In the genomic region with DNA sequence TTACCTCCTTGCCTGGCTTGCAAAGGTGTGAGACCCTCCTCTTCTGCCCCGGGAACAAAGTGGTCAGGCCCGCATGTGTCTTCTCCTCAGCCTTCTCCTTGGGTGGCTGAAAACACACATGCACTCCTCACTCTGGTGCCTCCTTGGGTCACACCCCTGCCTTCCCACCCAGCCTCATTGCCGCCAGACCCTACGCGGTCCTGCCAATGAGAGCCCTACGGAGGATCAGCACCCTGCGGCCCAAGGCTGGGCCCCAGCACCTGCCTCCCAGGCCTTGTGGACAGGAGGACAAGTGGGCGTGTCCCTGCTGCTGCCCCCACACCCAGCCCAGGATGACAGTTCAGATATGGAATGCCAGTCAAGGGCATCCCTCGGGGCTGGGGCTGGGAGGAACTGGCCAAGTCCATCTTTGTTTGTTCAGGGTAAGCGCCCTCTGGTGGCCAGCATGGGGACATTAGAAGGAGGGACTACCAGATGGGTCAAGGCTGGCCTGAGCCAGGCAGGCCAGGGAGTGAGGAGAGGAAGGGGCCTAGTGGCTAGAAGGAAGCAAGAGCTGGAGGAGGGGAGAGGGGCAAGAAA, we compare ENCODE assay signal across 9 mouse cellular contexts. TPM values are rescaled to one million over a fixed set of nuclear protein-coding genes. Genes with fewer than 3 reads are reported as not detected.
DNase-seq lines count a peak whose midpoint lies in the region; ATAC-seq lines count a peak whose summit lies in the region.
"Had no signal": no experiment of that assay in that cellular context is flagged by ENCODE, and none has a peak within 500 bp of the region (broad histone marks: within the 10 kb centered on the region; RNA-seq: fewer than 3 reads in every experiment).

No protein-coding gene starts in this region.

- H3K9me3 ChIP-seq in embryonic facial prominence, embryonic 10.5 days: no peaks in the 10 kb centered on the region
- H3K9me3 ChIP-seq in heart, embryonic 16.5 days (replicated peaks; ENCODE audit: control insufficient read depth, low read length): no peaks in the 10 kb centered on the region
- H3K9me3 ChIP-seq in midbrain, embryonic 13.5 days: no peaks in the 10 kb centered on the region
- H3K9me3 ChIP-seq: lung, embryonic 15.5 days had no signal

- WGBS in embryonic facial prominence, embryonic 10.5 days: 76% methylated on average over 10 of the region's 10 CpGs
- WGBS in heart, embryonic 16.5 days: 65% methylated on average over 10 of the region's 10 CpGs
- 76% methylated on average over 10 of the region's 10 CpGs for WGBS in midbrain, embryonic 13.5 days

- no peak overlapping the region for H3K4me2 ChIP-seq in heart, embryonic 16.5 days (ENCODE audit: low read depth, low read length)
- H3K4me2 ChIP-seq in midbrain, embryonic 13.5 days (replicated peaks): no peak overlapping the region
- H3K4me2 ChIP-seq: lung, embryonic 15.5 days had no signal

- H3K27ac ChIP-seq in embryonic facial prominence, embryonic 10.5 days (replicated peaks): no peak overlapping the region
- H3K27ac ChIP-seq in heart, embryonic 16.5 days (ENCODE audit: low read length): no peak overlapping the region
- no peak overlapping the region for H3K27ac ChIP-seq in midbrain, embryonic 13.5 days
- H3K27ac ChIP-seq: lung, embryonic 15.5 days had no signal

- peaks cover 16% of the 10 kb centered on the region; the same call in 1 of the 2 replicates for H3K4me1 ChIP-seq in embryonic facial prominence, embryonic 10.5 days
- peaks cover 6% of the 10 kb centered on the region for H3K4me1 ChIP-seq in heart, embryonic 16.5 days (ENCODE audit: control insufficient read depth, insufficient read depth, low read length)
- peaks cover 5% of the 10 kb centered on the region; the same call in 1 of the 2 replicates for H3K4me1 ChIP-seq in midbrain, embryonic 13.5 days (replicated peaks)
- H3K4me1 ChIP-seq: lung, embryonic 15.5 days had no signal

- DNase-seq in gastrocnemius, adult 18-20 months (ENCODE audit: low spot score): peak; percentile 53
- DNase-seq in gastrocnemius, postnatal 25 days: no peak
- peak; percentile 81 to 82 for DNase-seq in adrenal gland, adult 18-20 months (ENCODE audit: low spot score in 2 of 2)
- DNase-seq in embryonic facial prominence, embryonic 10.5 days (ENCODE audit: low spot score): peak; percentile 78
- DNase-seq in kidney, postnatal 4 days: peak; percentile 82 to 86
- peak; percentile 46 to 60 for DNase-seq in spleen, postnatal 14 days (ENCODE audit: low spot score in 2 of 2)

- H3K27me3 ChIP-seq in embryonic facial prominence, embryonic 10.5 days (replicated peaks; ENCODE audit: low read depth, poor library complexity, severe bottlenecking): no peaks in the 10 kb centered on the region
- H3K27me3 ChIP-seq in heart, embryonic 16.5 days (ENCODE audit: control insufficient read depth, insufficient read depth, low read length): no peaks in the 10 kb centered on the region
- no peaks in the 10 kb centered on the region for H3K27me3 ChIP-seq in midbrain, embryonic 13.5 days
- H3K27me3 ChIP-seq: lung, embryonic 15.5 days had no signal

- peak; percentile 39; the same call in 1 of the 2 replicates for ATAC-seq in heart, embryonic 16.5 days (replicated peaks; ENCODE audit: extremely low read depth, insufficient read depth, low FRiP score)
- ATAC-seq in midbrain, embryonic 13.5 days: peak; percentile 75

- H3K4me3 ChIP-seq in embryonic facial prominence, embryonic 10.5 days: peak overlapping the region; percentile 9; the same call in 1 of the 2 replicates
- H3K4me3 ChIP-seq in heart, embryonic 16.5 days (ENCODE audit: low read length): no peak overlapping the region
- no peak overlapping the region for H3K4me3 ChIP-seq in midbrain, embryonic 13.5 days (replicated peaks)
- H3K4me3 ChIP-seq: lung, embryonic 15.5 days had no signal

- H3K9ac ChIP-seq in heart, embryonic 16.5 days (ENCODE audit: low read length): no peak overlapping the region
- H3K9ac ChIP-seq in midbrain, embryonic 13.5 days (replicated peaks): no peak overlapping the region
- H3K9ac ChIP-seq: lung, embryonic 15.5 days had no signal

- peaks cover 80% of the 10 kb centered on the region for H3K36me3 ChIP-seq in embryonic facial prominence, embryonic 10.5 days (replicated peaks)
- H3K36me3 ChIP-seq in heart, embryonic 16.5 days (ENCODE audit: control insufficient read depth, insufficient read depth): peaks cover 45% of the 10 kb centered on the region
- H3K36me3 ChIP-seq in midbrain, embryonic 13.5 days: peaks cover 74% of the 10 kb centered on the region

RNA-seq across cellular contexts. Expression of a gene that starts 9.6 kb away (rescaled TPM):
- total RNA-seq in gastrocnemius, adult 18-20 months (2021): not detected
- total RNA-seq in gastrocnemius, postnatal 25 days (2021): not detected
- total RNA-seq in adrenal gland, adult 18-20 months (2021): 1 to 10 TPM in 1 of 2 experiments, under 1 TPM in 1; 0.80 to 1.1 TPM
- polyA plus RNA-seq in embryonic facial prominence, embryonic 10.5 days (2016; fragmentation: Nextera tagmentation; extraction: Ambion mirVana): 0.51 and 0.75 TPM in 2 replicates
- polyA plus RNA-seq in heart, embryonic 16.5 days (2015; fragmentation: Nextera tagmentation; extraction: Ambion mirVana): 0.03 and 0.04 TPM in 2 replicates
- 0.94 and 1.1 TPM in 2 replicates for polyA plus RNA-seq in midbrain, embryonic 13.5 days (2015; fragmentation: Nextera tagmentation; extraction: Ambion mirVana)

RNA-seq across cellular contexts. Expression of a gene that starts 12.8 kb away (rescaled TPM):
- total RNA-seq in gastrocnemius, adult 18-20 months (2021): 10 to 100 TPM in 1 of 2 experiments, 1 to 10 TPM in 1; 9.6 to 11.1 TPM
- 1 to 10 TPM; 8.4 to 9.3 TPM for total RNA-seq in gastrocnemius, postnatal 25 days (2021)
- 10 to 100 TPM; 32.9 to 48.4 TPM for total RNA-seq in adrenal gland, adult 18-20 months (2021)
- 34.7 and 35.0 TPM in 2 replicates for polyA plus RNA-seq in embryonic facial prominence, embryonic 10.5 days (2016; fragmentation: Nextera tagmentation; extraction: Ambion mirVana)
- polyA plus RNA-seq in heart, embryonic 16.5 days (2015; fragmentation: Nextera tagmentation; extraction: Ambion mirVana): 15.0 and 16.5 TPM in 2 replicates
- 28.8 and 32.6 TPM in 2 replicates for polyA plus RNA-seq in midbrain, embryonic 13.5 days (2015; fragmentation: Nextera tagmentation; extraction: Ambion mirVana)

RNA-seq across cellular contexts. Expression of a gene that starts 28.6 kb away (rescaled TPM):
- total RNA-seq in gastrocnemius, adult 18-20 months (2021): 1 to 10 TPM; 1.5 to 1.9 TPM
- 1 to 10 TPM; 1.2 to 2.0 TPM for total RNA-seq in gastrocnemius, postnatal 25 days (2021)
- 10 to 100 TPM; 11.3 to 12.3 TPM for total RNA-seq in adrenal gland, adult 18-20 months (2021)
- polyA plus RNA-seq in embryonic facial prominence, embryonic 10.5 days (2016; fragmentation: Nextera tagmentation; extraction: Ambion mirVana): 8.5 TPM in 2 replicates
- 5.8 and 6.0 TPM in 2 replicates for polyA plus RNA-seq in heart, embryonic 16.5 days (2015; fragmentation: Nextera tagmentation; extraction: Ambion mirVana)
- polyA plus RNA-seq in midbrain, embryonic 13.5 days (2015; fragmentation: Nextera tagmentation; extraction: Ambion mirVana): 3.7 and 4.5 TPM in 2 replicates

RNA-seq across cellular contexts. Expression of a gene that starts 41.6 kb away (rescaled TPM):
- total RNA-seq in gastrocnemius, adult 18-20 months (2021): 10 to 100 TPM; 62.4 to 64.3 TPM
- 10 to 100 TPM; 53.8 to 58.8 TPM for total RNA-seq in gastrocnemius, postnatal 25 days (2021)
- 100 to 1,000 TPM in 1 of 2 experiments, 10 to 100 TPM in 1; 94.5 to 102 TPM for total RNA-seq in adrenal gland, adult 18-20 months (2021)
- 79.8 and 84.9 TPM in 2 replicates for polyA plus RNA-seq in embryonic facial prominence, embryonic 10.5 days (2016; fragmentation: Nextera tagmentation; extraction: Ambion mirVana)
- polyA plus RNA-seq in heart, embryonic 16.5 days (2015; fragmentation: Nextera tagmentation; extraction: Ambion mirVana): 79.5 and 91.7 TPM in 2 replicates
- polyA plus RNA-seq in midbrain, embryonic 13.5 days (2015; fragmentation: Nextera tagmentation; extraction: Ambion mirVana): 78.5 and 93.4 TPM in 2 replicates

RNA-seq across cellular contexts. Expression of a gene that starts 53.9 kb away (rescaled TPM):
- total RNA-seq in gastrocnemius, adult 18-20 months (2021): not detected
- not detected for total RNA-seq in gastrocnemius, postnatal 25 days (2021)
- not detected for total RNA-seq in adrenal gland, adult 18-20 months (2021)
- polyA plus RNA-seq in embryonic facial prominence, embryonic 10.5 days (2016; fragmentation: Nextera tagmentation; extraction: Ambion mirVana): 0.17 and 0.58 TPM in 2 replicates
- polyA plus RNA-seq in heart, embryonic 16.5 days (2015; fragmentation: Nextera tagmentation; extraction: Ambion mirVana): not detected in 2 replicates
- 2.6 and 3.0 TPM in 2 replicates for polyA plus RNA-seq in midbrain, embryonic 13.5 days (2015; fragmentation: Nextera tagmentation; extraction: Ambion mirVana)
- polyA plus RNA-seq: lung, embryonic 15.5 days had no signal

Comparison
In these comparisons a context has a peak if more than half of its experiments do, and no peak if none do; other contexts are left out.
1. RNA of a gene that starts 28.6 kb away (total RNA-seq): 11.3 to 12.3 TPM in adrenal gland, adult 18-20 months; 1.2 to 2.0 TPM in gastrocnemius, postnatal 25 days and 1.5 to 1.9 TPM in gastrocnemius, adult 18-20 months; every median in the first group is over 4 times any median in the second.